Mouse (Mus musculus): ENCODE results near the gene Tnks2.

- TF ChIP-seq POLR2A (IDR thresholded peaks at IDR 0.05; ENCODE audit: extremely low read depth, insufficient read depth, low read length) (no peak), CTCF (IDR thresholded peaks at IDR 0.05; ENCODE audit: low read depth, low read length) (no peak)
Observed at GRCm38 (mm10) chr19:36820469-36820868, 13.6 kb upstream of the Tnks2 start.
